Mouse (Mus musculus): ENCODE data around the gene Xylt1.
A peak's percentile ranks its signal among the peaks of the same experiment; 100 is the strongest.

The Xylt1 gene

GRCm38 (mm10) chr7:117395511-117395910 lies 14.7 kb downstream of the Xylt1 start:
- no peak for DNase-seq

- no peak for DNase-seq
Observed at GRCm38 (mm10) chr7:117397877-117398276, 17.1 kb downstream of the Xylt1 start.

- DNase-seq = no peak
Observed at GRCm38 (mm10) chr7:117399971-117400370, 19.2 kb downstream of the Xylt1 start.

- DNase-seq = peak; percentile 44
Observed at GRCm38 (mm10) chr7:117401581-117401980, 20.8 kb downstream of the Xylt1 start.

- no peak for DNase-seq
Observed at GRCm38 (mm10) chr7:117406336-117406735, 25.6 kb downstream of the Xylt1 start.

- no peak for DNase-seq
Observed at GRCm38 (mm10) chr7:117409268-117409988, 28.6 kb downstream of the Xylt1 start.

GRCm38 (mm10) chr7:117411874-117412273 lies 31.1 kb downstream of the Xylt1 start:
- DNase-seq = no peak

GRCm38 (mm10) chr7:117412405-117412804 lies 31.6 kb downstream of the Xylt1 start:
- peak; percentile 45 for DNase-seq

GRCm38 (mm10) chr7:117414341-117415008 lies 33.7 kb downstream of the Xylt1 start:
- no peak for DNase-seq

- no peak for DNase-seq
Observed at GRCm38 (mm10) chr7:117415009-117415363, 34.2 kb downstream of the Xylt1 start.

- DNase-seq = peak; percentile 53
Observed at GRCm38 (mm10) chr7:117419041-117419440, 38.3 kb downstream of the Xylt1 start.

GRCm38 (mm10) chr7:117419846-117420245 lies 39.1 kb downstream of the Xylt1 start:
- DNase-seq = no peak

GRCm38 (mm10) chr7:117420301-117420700 lies 39.5 kb downstream of the Xylt1 start:
- DNase-seq = no peak

GRCm38 (mm10) chr7:117420836-117421566 lies 40.2 kb downstream of the Xylt1 start:
- no peak for DNase-seq

GRCm38 (mm10) chr7:117424841-117425240 lies 44.1 kb downstream of the Xylt1 start:
- no peak for DNase-seq

GRCm38 (mm10) chr7:117426366-117426765 lies 45.6 kb downstream of the Xylt1 start:
- peak; percentile 42 for DNase-seq

GRCm38 (mm10) chr7:117428690-117429224 lies 48.0 kb downstream of the Xylt1 start:
- peak; percentile 20 for DNase-seq

- no peak for DNase-seq
Observed at GRCm38 (mm10) chr7:117429483-117429882, 48.7 kb downstream of the Xylt1 start.

- peak; percentile 15 for DNase-seq
Observed at GRCm38 (mm10) chr7:117429895-117430294, 49.1 kb downstream of the Xylt1 start.

- DNase-seq = no peak
Observed at GRCm38 (mm10) chr7:117430361-117430935, 49.7 kb downstream of the Xylt1 start.

- peak; percentile 89 for DNase-seq
Observed at GRCm38 (mm10) chr7:117433641-117434040, 52.9 kb downstream of the Xylt1 start.

- no peak for DNase-seq
Observed at GRCm38 (mm10) chr7:117435091-117435490, 54.3 kb downstream of the Xylt1 start.

Data from kidney, postnatal 14 days (tissue).